Mouse (Mus musculus) T-helper 2 cell (primary cell): ENCODE results near the gene Unc119.

Experiments
- in situ Hi-C: fragments of 300-600 bp; cut with MboI, MseI; formaldehyde crosslinking; loops from one replicate; pipeline ENCODE4 v1.15.1; 2025; ENCODE audit warnings: high pct_unique_total_duplicates

The Unc119 gene

GRCm38 (mm10) chr11:78370389-78370788 is 27.1 kb downstream of the Unc119 start:
- in situ Hi-C loops: no loop called here

GRCm38 (mm10) chr11:78371711-78372110 is 28.4 kb downstream of the Unc119 start:
- in situ Hi-C loops: no loop called here

- in situ Hi-C loops: no loop called here
Observed at GRCm38 (mm10) chr11:78372166-78372565, 28.9 kb downstream of the Unc119 start.

- in situ Hi-C loops: no loop called here
Observed at GRCm38 (mm10) chr11:78372610-78373009, 29.3 kb downstream of the Unc119 start.

GRCm38 (mm10) chr11:78374147-78374546 is 30.9 kb downstream of the Unc119 start:
- in situ Hi-C loops: no loop called here

- in situ Hi-C loops: no loop called here
Observed at GRCm38 (mm10) chr11:78377549-78378159, 34.4 kb downstream of the Unc119 start.

- in situ Hi-C loops: loop anchor here (5.0 to 10.0 kb wide), 2 partner anchors 234 to 648 kb away; no protein-coding TSS in a partner anchor
Observed at GRCm38 (mm10) chr11:78380351-78380750, 37.1 kb downstream of the Unc119 start.

GRCm38 (mm10) chr11:78380996-78381395 is 37.7 kb downstream of the Unc119 start:
- in situ Hi-C loops: loop anchor here (5.0 to 10.0 kb wide), 2 partner anchors 234 to 649 kb away; no protein-coding TSS in a partner anchor

- in situ Hi-C loops: loop anchor here (5.0 to 10.0 kb wide), 2 partner anchors 233 to 650 kb away; no protein-coding TSS in a partner anchor
Observed at GRCm38 (mm10) chr11:78382286-78382685, 39.0 kb downstream of the Unc119 start.

GRCm38 (mm10) chr11:78382701-78383100 is 39.4 kb downstream of the Unc119 start:
- in situ Hi-C loops: loop anchor here (5.0 to 10.0 kb wide), 2 partner anchors 232 to 650 kb away; no protein-coding TSS in a partner anchor

GRCm38 (mm10) chr11:78385776-78386175 is 42.5 kb downstream of the Unc119 start:
- in situ Hi-C loops: loop anchor here (10.0 kb wide), 1 partner anchor 229 kb away; no protein-coding TSS in a partner anchor

GRCm38 (mm10) chr11:78386508-78387043 is 43.3 kb downstream of the Unc119 start, which contains the start of gene Foxn1:
Gene Foxn1 (minus strand): TSS chr11:78386558.
- in situ Hi-C loops: loop anchor here (10.0 kb wide), 1 partner anchor 228 kb away; no protein-coding TSS in a partner anchor

- in situ Hi-C loops: no loop called here
Observed at GRCm38 (mm10) chr11:78392728-78393127, 49.4 kb downstream of the Unc119 start.

- in situ Hi-C loops: no loop called here
Observed at GRCm38 (mm10) chr11:78396950-78397349, 53.7 kb downstream of the Unc119 start.

- in situ Hi-C loops: no loop called here
Observed at GRCm38 (mm10) chr11:78397397-78397796, 54.1 kb downstream of the Unc119 start.

GRCm38 (mm10) chr11:78398212-78398611 is 54.9 kb downstream of the Unc119 start:
- in situ Hi-C loops: no loop called here
